ENCODE assay signal across 7 mouse cellular contexts in genomic region chr7:113131945-113132538, GRCm38 (mm10).
DNase-seq lines count a peak whose midpoint lies in the region; ATAC-seq lines count a peak whose summit lies in the region.

No protein-coding gene starts in this region.

- ATAC-seq in common myeloid progenitor, adult 5-6 weeks (replicated peaks; ENCODE audit: low read depth, poor library complexity, severe bottlenecking): peak; percentile 78

- peak; percentile 87 for DNase-seq in ES-CJ7 (ENCODE audit: low read depth, low spot score)
- DNase-seq in adrenal gland, adult (ENCODE audit: inconsistent age in 2 of 2, low spot score in 1 of 2): peak; percentile 76 to 94
- DNase-seq in gastrocnemius, postnatal 4 days (ENCODE audit: low spot score in 2 of 2): peak; percentile 45 to 67
- peak; percentile 79 for DNase-seq in layer of hippocampus, adult 9-10 months (ENCODE audit: low spot score)
- DNase-seq in lung, postnatal 14 days: peak; percentile 85
- DNase-seq in right cerebral cortex, postnatal 14 days: peak; percentile 83

Comparison
In these comparisons a context has a peak if more than half of its experiments do, and no peak if none do; other contexts are left out.
1. Peak in every context shown above with its lines: DNase-seq and ATAC-seq.